Mouse (Mus musculus): ENCODE data around the gene Mta2. TPM values are rescaled to one million over a fixed set of nuclear protein-coding genes. Genes with fewer than 3 reads are reported as not detected.
A peak's percentile ranks its signal among the peaks of the same experiment; 100 is the strongest.

The Mta2 gene
- polyA plus RNA-seq, 1 experiment: 79.6 TPM

DNA sequence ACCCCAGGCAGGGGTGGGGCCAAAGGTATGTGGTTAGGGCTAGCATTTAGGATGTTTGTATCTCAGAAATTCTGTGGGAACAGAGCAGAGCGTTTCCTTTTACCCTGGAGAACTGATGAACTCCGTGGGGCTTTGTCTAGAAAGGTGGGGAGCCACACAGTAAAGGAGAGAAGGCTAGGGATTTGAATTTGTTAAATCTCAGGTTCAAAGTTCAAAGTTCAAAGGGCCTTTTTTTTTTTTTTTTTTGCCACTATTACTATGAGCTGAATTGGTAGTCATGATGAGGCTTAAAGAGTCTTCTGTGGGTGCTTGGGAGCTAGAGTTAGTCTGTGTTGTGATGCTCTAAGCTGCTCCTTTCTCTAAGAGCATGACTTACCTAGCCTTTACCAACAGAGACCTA, 4.9 kb upstream of the Mta2 start:
- H3K4me1 ChIP-seq (replicated peaks; ENCODE audit: control insufficient read depth, insufficient read depth, low read length): peaks cover 9% of the 10 kb centered on the region
- DNase-seq: no peak
- no peak overlapping the region for H3K27ac ChIP-seq (ENCODE audit: control insufficient read depth, insufficient read depth, low read length)
- H3K4me3 ChIP-seq (ENCODE audit: control insufficient read depth, insufficient read depth, low read length): no peak overlapping the region
- TF ChIP-seq POLR2A (IDR thresholded peaks at IDR 0.05; ENCODE audit: control insufficient read depth, extremely low read depth, insufficient read depth, low read length, poor library complexity): no peak
- TF ChIP-seq CTCF (IDR thresholded peaks at IDR 0.05; ENCODE audit: borderline replicate concordance, control insufficient read depth, extremely low read depth, insufficient read depth, low read length, poor library complexity): no peak
- H3K27me3 ChIP-seq (ENCODE audit: control insufficient read depth, insufficient read depth, low read length): no peaks in the 10 kb centered on the region
- H3K36me3 ChIP-seq (ENCODE audit: control insufficient read depth, insufficient read depth, low read length): peaks cover 10% of the 10 kb centered on the region; the same call in 1 of the 2 replicates
- WGBS: 94% methylated on average over 2 of the region's 2 CpGs

DNA sequence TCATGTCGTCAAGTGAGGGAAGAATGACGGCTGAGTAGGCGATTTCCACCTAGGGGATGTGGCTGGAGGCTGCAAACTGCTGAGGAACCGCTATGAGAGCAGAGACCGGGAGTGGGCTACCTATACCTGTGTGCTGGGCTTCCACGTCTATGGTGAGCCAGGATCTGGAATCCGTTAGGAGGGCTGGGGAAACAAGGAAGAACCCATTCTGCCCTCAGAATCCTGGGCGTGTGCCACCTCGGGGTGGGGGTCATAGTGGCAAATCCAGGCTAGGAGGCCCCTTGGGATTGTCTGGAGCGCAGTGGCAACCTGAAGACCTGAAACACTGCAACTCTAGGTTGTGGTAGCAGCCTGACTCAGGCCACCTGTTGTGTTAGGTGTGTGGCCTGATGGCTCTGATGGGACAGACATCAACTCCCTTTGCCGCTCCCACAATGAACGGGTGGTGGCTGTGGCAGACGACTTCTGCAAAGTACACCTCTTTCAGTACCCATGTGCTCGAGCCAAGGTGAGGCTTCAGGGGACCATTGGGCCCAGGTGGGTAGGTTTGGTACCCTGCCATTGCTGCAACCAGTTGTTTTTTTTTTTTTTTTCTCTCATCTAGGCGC, 1.0 kb upstream of the Mta2 start:
- Histone ChIP-seq H3K4me3 (ENCODE audit: control insufficient read depth, insufficient read depth, low read length) (no peak overlapping the region), H3K27ac (ENCODE audit: control insufficient read depth, insufficient read depth, low read length) (no peak overlapping the region), H3K36me3 (ENCODE audit: control insufficient read depth, insufficient read depth, low read length) (peaks cover 16% of the 10 kb centered on the region), H3K4me1 (replicated peaks; ENCODE audit: control insufficient read depth, insufficient read depth, low read length) (peaks cover 21% of the 10 kb centered on the region), H3K27me3 (ENCODE audit: control insufficient read depth, insufficient read depth, low read length) (no peaks in the 10 kb centered on the region)
- no peak for DNase-seq
- 90% methylated on average over 15 of the region's 15 CpGs for WGBS
- TF ChIP-seq POLR2A (IDR thresholded peaks at IDR 0.05; ENCODE audit: control insufficient read depth, extremely low read depth, insufficient read depth, low read length, poor library complexity) (no peak), CTCF (IDR thresholded peaks at IDR 0.05; ENCODE audit: borderline replicate concordance, control insufficient read depth, extremely low read depth, insufficient read depth, low read length, poor library complexity) (no peak)

DNA sequence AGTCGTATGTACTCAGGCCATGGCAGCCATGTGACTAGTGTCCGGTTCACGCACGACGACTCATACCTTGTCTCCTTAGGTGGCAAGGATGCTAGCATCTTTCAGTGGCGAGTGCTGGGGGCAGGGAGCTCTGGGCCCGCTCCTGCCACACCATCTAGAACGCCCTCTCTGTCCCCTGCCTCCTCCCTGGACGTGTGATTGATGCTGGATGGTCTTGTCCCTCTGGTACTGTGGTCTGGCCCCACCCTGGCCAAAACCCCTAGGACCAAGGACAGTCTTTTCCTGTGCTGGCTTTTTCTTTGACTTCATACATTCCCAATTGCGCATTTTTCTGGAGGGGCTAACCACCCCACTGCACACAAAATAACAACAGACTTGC, 550 bp upstream of the Mta2 start:
- H3K4me3 ChIP-seq (ENCODE audit: control insufficient read depth, insufficient read depth, low read length): peak overlapping the region; percentile 35
- H3K27ac ChIP-seq (ENCODE audit: control insufficient read depth, insufficient read depth, low read length): peak overlapping the region; percentile 64
- no peak for DNase-seq
- peaks cover 21% of the 10 kb centered on the region for H3K4me1 ChIP-seq (replicated peaks; ENCODE audit: control insufficient read depth, insufficient read depth, low read length)
- H3K36me3 ChIP-seq (ENCODE audit: control insufficient read depth, insufficient read depth, low read length): peaks cover 21% of the 10 kb centered on the region
- WGBS: 70% methylated on average over 10 of the region's 10 CpGs
- no peaks in the 10 kb centered on the region for H3K27me3 ChIP-seq (ENCODE audit: control insufficient read depth, insufficient read depth, low read length)
- TF ChIP-seq CTCF (IDR thresholded peaks at IDR 0.05; ENCODE audit: borderline replicate concordance, control insufficient read depth, extremely low read depth, insufficient read depth, low read length, poor library complexity): no peak
- no peak for TF ChIP-seq POLR2A (IDR thresholded peaks at IDR 0.05; ENCODE audit: control insufficient read depth, extremely low read depth, insufficient read depth, low read length, poor library complexity)

DNA sequence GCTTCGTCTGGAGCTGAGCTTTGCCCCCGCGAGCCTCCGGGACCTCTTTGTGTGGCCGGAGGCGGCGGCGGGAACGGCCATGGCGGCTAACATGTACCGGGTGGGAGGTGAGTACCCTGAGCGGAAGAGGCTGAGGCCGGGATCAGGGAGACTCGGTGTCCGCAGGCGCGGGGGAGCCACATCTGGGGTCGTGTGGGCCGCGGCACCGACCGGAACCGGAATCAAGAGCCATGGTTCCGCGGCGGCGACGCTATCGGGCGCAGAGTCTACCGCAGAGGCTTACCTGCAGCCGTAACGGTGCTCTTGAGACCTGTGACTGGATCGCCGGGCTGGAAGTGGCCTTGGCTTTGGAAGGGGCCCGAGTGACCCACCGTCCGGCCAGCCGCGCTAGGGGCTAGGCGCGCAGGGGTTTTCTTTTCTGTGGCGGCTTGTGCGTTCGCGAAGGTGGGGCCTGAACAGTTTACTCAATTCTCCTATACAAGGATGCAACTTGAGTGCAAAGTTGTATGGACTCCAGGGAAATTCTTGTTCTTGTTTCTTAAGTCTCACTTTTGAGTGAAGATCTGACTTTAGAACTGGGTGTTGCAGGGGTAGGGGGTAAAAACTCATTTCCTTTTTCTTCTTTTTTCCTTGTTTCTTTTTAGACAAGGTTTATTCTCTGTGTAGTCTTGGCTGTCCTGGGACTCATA, 745 bp downstream of the Mta2 start:
- DNase-seq: no peak
- WGBS: under 1% methylated on average over 46 of the region's 46 CpGs
- peak overlapping the region; percentile 84 for H3K27ac ChIP-seq (ENCODE audit: control insufficient read depth, insufficient read depth, low read length)
- peak overlapping the region; percentile 72 for H3K4me3 ChIP-seq (ENCODE audit: control insufficient read depth, insufficient read depth, low read length)
- no peaks in the 10 kb centered on the region for H3K27me3 ChIP-seq (ENCODE audit: control insufficient read depth, insufficient read depth, low read length)
- no peak for TF ChIP-seq POLR2A (IDR thresholded peaks at IDR 0.05; ENCODE audit: control insufficient read depth, extremely low read depth, insufficient read depth, low read length, poor library complexity)
- no peak for TF ChIP-seq CTCF (IDR thresholded peaks at IDR 0.05; ENCODE audit: borderline replicate concordance, control insufficient read depth, extremely low read depth, insufficient read depth, low read length, poor library complexity)
- H3K4me1 ChIP-seq (replicated peaks; ENCODE audit: control insufficient read depth, insufficient read depth, low read length): peaks cover 21% of the 10 kb centered on the region
- peaks cover 28% of the 10 kb centered on the region for H3K36me3 ChIP-seq (ENCODE audit: control insufficient read depth, insufficient read depth, low read length)

DNA sequence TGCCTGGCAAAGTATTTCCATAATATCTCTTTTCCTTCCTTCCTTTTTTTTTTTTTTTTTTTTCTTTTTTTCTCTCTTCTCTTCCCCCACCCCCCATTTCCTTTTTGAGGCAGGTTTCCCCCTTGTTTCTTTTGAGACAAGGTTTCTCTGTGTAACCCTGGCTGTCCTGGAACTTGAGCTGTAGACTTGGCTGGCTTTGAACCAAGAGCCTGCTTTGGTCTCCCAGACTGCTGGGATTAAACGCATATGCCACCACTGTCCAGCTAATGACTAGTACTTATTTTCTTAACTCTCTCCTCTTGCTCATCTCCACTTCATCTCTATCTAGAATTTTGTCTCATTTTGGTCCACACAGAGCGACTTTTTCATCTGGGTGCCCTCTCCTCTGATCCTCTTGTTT, 1.4 kb downstream of the Mta2 start:
- no peaks in the 10 kb centered on the region for H3K27me3 ChIP-seq (ENCODE audit: control insufficient read depth, insufficient read depth, low read length)
- H3K36me3 ChIP-seq (ENCODE audit: control insufficient read depth, insufficient read depth, low read length): peaks cover 34% of the 10 kb centered on the region
- H3K27ac ChIP-seq (ENCODE audit: control insufficient read depth, insufficient read depth, low read length): peak overlapping the region; percentile 84
- H3K4me1 ChIP-seq (replicated peaks; ENCODE audit: control insufficient read depth, insufficient read depth, low read length): peaks cover 21% of the 10 kb centered on the region
- TF ChIP-seq POLR2A (IDR thresholded peaks at IDR 0.05; ENCODE audit: control insufficient read depth, extremely low read depth, insufficient read depth, low read length, poor library complexity) (no peak), CTCF (IDR thresholded peaks at IDR 0.05; ENCODE audit: borderline replicate concordance, control insufficient read depth, extremely low read depth, insufficient read depth, low read length, poor library complexity) (no peak)
- WGBS: 37% methylated on average over 2 of the region's 2 CpGs
- H3K4me3 ChIP-seq (ENCODE audit: control insufficient read depth, insufficient read depth, low read length): peak overlapping the region; percentile 72
- DNase-seq: no peak

DNA sequence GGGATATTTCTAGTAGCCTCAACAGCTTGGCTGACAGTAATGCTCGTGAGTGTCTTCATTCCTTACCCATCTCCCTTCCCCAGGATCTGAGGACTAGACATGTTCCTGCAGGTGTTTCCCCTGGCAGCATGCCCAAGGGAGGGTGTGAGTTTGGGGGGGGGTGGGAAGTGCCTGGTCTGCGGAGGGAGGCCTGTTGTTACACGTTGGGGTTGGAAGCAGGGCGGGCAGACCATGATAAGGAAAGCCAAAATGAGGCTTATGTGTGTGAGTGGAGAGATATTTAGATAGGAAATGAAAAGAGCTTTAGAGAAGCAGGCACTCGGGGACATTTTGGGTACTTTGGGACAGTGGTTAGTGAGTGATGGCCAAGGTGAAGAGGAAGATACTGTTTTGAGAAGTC, 2.4 kb downstream of the Mta2 start:
- peaks cover 44% of the 10 kb centered on the region for H3K36me3 ChIP-seq (ENCODE audit: control insufficient read depth, insufficient read depth, low read length)
- TF ChIP-seq CTCF (IDR thresholded peaks at IDR 0.05; ENCODE audit: borderline replicate concordance, control insufficient read depth, extremely low read depth, insufficient read depth, low read length, poor library complexity): no peak
- TF ChIP-seq POLR2A (IDR thresholded peaks at IDR 0.05; ENCODE audit: control insufficient read depth, extremely low read depth, insufficient read depth, low read length, poor library complexity): no peak
- peaks cover 21% of the 10 kb centered on the region for H3K4me1 ChIP-seq (replicated peaks; ENCODE audit: control insufficient read depth, insufficient read depth, low read length)
- H3K27me3 ChIP-seq (ENCODE audit: control insufficient read depth, insufficient read depth, low read length): no peaks in the 10 kb centered on the region
- peak overlapping the region; percentile 25 for H3K4me3 ChIP-seq (ENCODE audit: control insufficient read depth, insufficient read depth, low read length)
- no peak for DNase-seq
- H3K27ac ChIP-seq (ENCODE audit: control insufficient read depth, insufficient read depth, low read length): peak overlapping the region; percentile 35; the same call in 1 of the 2 replicates
- WGBS: 8% methylated on average over 5 of the region's 5 CpGs

All from thymus, adult 2 months (tissue).